Mouse (Mus musculus) ES-E14 (cell line): ENCODE data around the gene Nhs. TPM values are rescaled to one million over a fixed set of nuclear protein-coding genes. Genes with fewer than 3 reads are reported as not detected.

Experiments
- DNase-seq: peaks from one replicate; pipeline ENCODE4 v3.0.0-alpha.2; 2013; ENCODE audit warnings: low read depth, low spot score
- H3K27ac ChIP-seq: 2 replicates; pipeline ENCODE4 v1.5.1; 2012; ENCODE audit warnings: low read depth, mild to moderate bottlenecking, low read length, moderate library complexity, mixed read lengths; ENCODE audit not compliant: poor library complexity, insufficient read depth, severe bottlenecking
- H3K36me3 ChIP-seq: 2 replicates; pipeline ENCODE4 v1.6.1; 2012; ENCODE audit warnings: mild to moderate bottlenecking, low read length, moderate library complexity, mixed read lengths; ENCODE audit not compliant: control insufficient read depth, poor library complexity, insufficient read depth, severe bottlenecking
- H3K4me1 ChIP-seq, 2 experiments: fragments of 150-350 bp in 1 of 2; sonication (generic) in 1 of 2; 2 replicates each; pipeline ENCODE4 v1.6.1; 2012; ENCODE audit warnings: low read length in 2 of 2, mild to moderate bottlenecking in 1 of 2, mixed read lengths in 1 of 2; ENCODE audit not compliant: control insufficient read depth in 2 of 2, insufficient read depth in 2 of 2, poor library complexity in 1 of 2
- H3K4me3 ChIP-seq, 2 experiments: fragments of 150-350 bp in 1 of 2; sonication (generic) in 1 of 2; 2 replicates each; pipeline ENCODE4 v1.5.1; 2012; ENCODE audit warnings: low read length in 2 of 2, low read depth in 1 of 2, mild to moderate bottlenecking in 1 of 2, mixed read lengths in 1 of 2; ENCODE audit not compliant: insufficient read depth in 1 of 2, poor library complexity in 1 of 2, severe bottlenecking in 1 of 2
- H3K9ac ChIP-seq: 2 replicates; pipeline ENCODE4 v1.6.1; 2012; ENCODE audit warnings: low read depth, mild to moderate bottlenecking, low read length, mixed read lengths; ENCODE audit not compliant: poor library complexity, insufficient read depth, severe bottlenecking
- H3K9me3 ChIP-seq: fragments of 150-350 bp; sonication (generic); 2 replicates; pipeline ENCODE4 v1.6.1; 2012; ENCODE audit warnings: low read depth, mild to moderate bottlenecking, low read length; ENCODE audit not compliant: control insufficient read depth, insufficient read depth
- HCFC1 ChIP-seq: IDR thresholded peaks from 2 replicates; pipeline ENCODE4 v1.6.1; 2012; ENCODE audit warnings: low read length, inconsistent platforms, borderline replicate concordance; ENCODE audit not compliant: insufficient read depth
- ZC3H11A ChIP-seq: IDR thresholded peaks from 2 replicates; pipeline ENCODE4 v1.6.1; 2012; ENCODE audit warnings: low read depth, mild to moderate bottlenecking, inconsistent platforms, low read length, borderline replicate concordance
- in situ Hi-C, 2 experiments: fragments of 600-800 bp; cut with MboI; formaldehyde crosslinking; loops; one replicate each; pipeline ENCODE4 v1.15.1; 2025; ENCODE audit warnings: low sequenced_read_pairs in 2 of 2, inconsistent platforms in 1 of 2; ENCODE audit not compliant: unreplicated experiment in 2 of 2
- total RNA-seq: library from RNA; depleted of rRNA; stranded (reverse); fragments of 300-350 nt; gene quantifications from 2 replicates; pipeline ENCODE4 v1.2.3, GENCODE M21; 2012

The Nhs gene
- total RNA-seq, 1 experiment, result 3.2 TPM

DNA sequence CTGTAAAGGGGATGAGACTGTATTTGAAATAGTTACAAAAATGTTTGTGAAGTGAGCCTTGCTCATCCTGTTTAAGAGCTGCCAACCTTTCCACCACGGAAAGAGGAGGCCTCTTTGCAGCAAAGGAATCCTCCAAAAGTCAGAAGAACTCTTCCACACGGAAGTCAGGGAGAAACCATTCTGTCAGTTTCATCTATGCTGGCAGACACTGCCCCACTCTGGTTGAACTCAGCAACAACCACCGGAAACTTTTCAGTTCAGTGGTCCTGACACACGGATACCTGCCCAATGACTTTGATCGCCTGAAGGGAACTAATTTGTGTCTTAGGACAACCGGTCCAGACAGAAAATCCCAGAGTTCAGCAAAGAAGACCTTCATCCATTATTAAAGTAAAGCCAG, 369.3 kb downstream of the Nhs start:
- in situ Hi-C loops, result no loop called here
- DNase-seq, result no peak
- no peak for TF ChIP-seq HCFC1
- peak; percentile 1; the same call in 1 of the 2 replicates for TF ChIP-seq ZC3H11A

More for the DNA sequence above, 369.3 kb downstream of the Nhs start:
- Histone ChIP-seq H3K9ac (no peak overlapping the region), H3K4me1 (no peaks in the 10 kb centered on the region), H3K9me3 (no peaks in the 10 kb centered on the region), H3K36me3 (no peaks in the 10 kb centered on the region), H3K27ac (no peak overlapping the region), H3K4me3 (no peak overlapping the region)
